Mouse (Mus musculus): ENCODE results near the gene Slc13a3.

- TF ChIP-seq GATA1 (IDR thresholded peaks at IDR 0.05; ENCODE audit: low read length) (no peak), TAL1 (IDR thresholded peaks at IDR 0.05; ENCODE audit: low read length) (no peak)
Measured at GRCm38 (mm10) chr2:165438881-165439280, 34.1 kb downstream of the Slc13a3 start.

Data from erythroblast, embryonic 14.5 days (primary cell).